Mouse (Mus musculus) kidney, adult 2 months (tissue): Measurements from ENCODE around the gene Aars.

Source experiments
- CTCF ChIP-seq: fragments of 200-500 bp; conservative IDR thresholded peaks from 2 replicates; pipeline ENCODE4 v1.5.1; 2011; ENCODE audit warnings: low read depth, mild to moderate bottlenecking, control low read depth, low read length, moderate library complexity, mixed read lengths; ENCODE audit not compliant: insufficient read depth, insufficient read length
- POLR2A ChIP-seq: fragments of 200-500 bp; IDR thresholded peaks from one replicate; pipeline ENCODE4 v1.6.1; 2011; ENCODE audit warnings: low read depth, low read length, control low read depth

- TF ChIP-seq POLR2A: no peak
- TF ChIP-seq CTCF: no peak
Measured at GRCm38 (mm10) chr8:111061688-111062071, 28.7 kb downstream of the Aars start.
